Mouse (Mus musculus) CH12.LX (cell line): ENCODE data around the gene Ugt1a5. TPM values are rescaled to one million over a fixed set of nuclear protein-coding genes. Genes with fewer than 3 reads are reported as not detected.
"Not testable (repeated sequence)": the region's sequence is repeated elsewhere in the genome, so short reads cannot be mapped to it uniquely, and the experiment has no call there.

Experiments
- DNase-seq: peaks from one replicate; pipeline ENCODE4 v3.0.0-alpha.2; 2013; ENCODE audit errors: extremely low read depth
- H3K27ac ChIP-seq: 2 replicates; pipeline ENCODE4 v1.5.1; 2012; ENCODE audit warnings: low read depth, mild to moderate bottlenecking, control low read depth, moderate library complexity; ENCODE audit not compliant: insufficient read depth
- H3K27me3 ChIP-seq: replicated peaks from 2 replicates; pipeline ENCODE3; 2012; ENCODE audit warnings: inconsistent platforms
- H3K36me3 ChIP-seq, 2 experiments: replicated peaks in 1 of 2; 2 replicates each; pipeline versions ENCODE3 to v1.6.1; 2012; ENCODE audit warnings: inconsistent platforms in 1 of 2, low read length in 1 of 2, mild to moderate bottlenecking in 1 of 2, mixed read lengths in 1 of 2, moderate library complexity in 1 of 2; ENCODE audit not compliant: control insufficient read depth in 1 of 2, insufficient read depth in 1 of 2
- H3K4me1 ChIP-seq, 2 experiments: 2 replicates each; pipeline ENCODE4 v1.6.1; 2012; ENCODE audit warnings: inconsistent platforms in 1 of 2, moderate library complexity in 1 of 2; ENCODE audit not compliant: insufficient read depth in 2 of 2, control insufficient read depth in 1 of 2
- H3K4me2 ChIP-seq: 2 replicates; pipeline ENCODE4 v1.6.1; 2012; ENCODE audit warnings: low read depth, mild to moderate bottlenecking, control low read depth; ENCODE audit not compliant: poor library complexity, insufficient read depth, severe bottlenecking
- H3K4me3 ChIP-seq, 3 experiments: fragments of 150-350 bp in 1 of 3; sonication (generic) in 1 of 3; replicated peaks in 1 of 3; 2 replicates each; pipeline versions ENCODE3 to v1.5.1; 2011 to 2012; ENCODE audit warnings: low read depth in 2 of 3, low read length in 2 of 3, mild to moderate bottlenecking in 2 of 3, moderate library complexity in 2 of 3, control low read depth in 1 of 3, improper control_type of control experiment in 1 of 3, inconsistent platforms in 1 of 3, mixed read lengths in 1 of 3; ENCODE audit not compliant: poor library complexity in 1 of 3
- H3K79me2 ChIP-seq: replicated peaks from 2 replicates; pipeline ENCODE4 v1.6.1; 2012; ENCODE audit warnings: mild to moderate bottlenecking, moderate library complexity; ENCODE audit not compliant: control insufficient read depth, poor library complexity, insufficient read depth, severe bottlenecking; ENCODE audit errors: extremely low read depth
- H3K9ac ChIP-seq: 2 replicates; pipeline ENCODE4 v1.6.1; 2012; ENCODE audit warnings: low read depth, mild to moderate bottlenecking, control low read depth, moderate library complexity; ENCODE audit not compliant: insufficient read depth
- H3K9me3 ChIP-seq: replicated peaks from 2 replicates; pipeline ENCODE3; 2012; ENCODE audit warnings: low read length, inconsistent platforms, mixed read lengths
- CTCF ChIP-seq, 2 experiments: IDR thresholded peaks in 1 of 2; conservative IDR thresholded peaks in 1 of 2; 2 replicates each; pipeline ENCODE4 v1.5.1; 2011 to 2012; ENCODE audit warnings: low read depth in 2 of 2, low read length in 2 of 2, improper control_type of control experiment in 1 of 2, inconsistent platforms in 1 of 2, mild to moderate bottlenecking in 1 of 2, moderate library complexity in 1 of 2
- MAZ ChIP-seq: IDR thresholded peaks from 2 replicates; pipeline ENCODE4 v1.6.1; 2012; ENCODE audit warnings: low read depth, mild to moderate bottlenecking, inconsistent platforms, low read length, improper control_type of control experiment, moderate library complexity
- RAD21 ChIP-seq: IDR thresholded peaks from 2 replicates; pipeline ENCODE4 v1.6.1; 2011; ENCODE audit warnings: low read depth, mild to moderate bottlenecking, low read length, improper control_type of control experiment, moderate library complexity
- SMC3 ChIP-seq: IDR thresholded peaks from 2 replicates; pipeline ENCODE4 v1.6.1; 2011; ENCODE audit warnings: low read depth, low read length, improper control_type of control experiment
- dilution Hi-C: fragments of 300-500 bp; cut with MboI; formaldehyde crosslinking; loops from 2 replicates; pipeline ENCODE4 v1.14.3; 2020; ENCODE audit warnings: low sequenced_read_pairs; ENCODE audit not compliant: extremely low pct_unique_long_range_greater_than_20kb, extremely low pct_ligation_motif_present
- in situ Hi-C: fragments of 300-500 bp; cut with MboI; formaldehyde crosslinking; loops from 3 replicates; pipeline ENCODE4 v1.14.3; 2019; ENCODE audit warnings: low sequenced_read_pairs, low pct_ligation_motif_present, low pct_unique_long_range_greater_than_20kb, mixed read lengths
- polyA plus RNA-seq: library from polyadenylated mRNA; unstranded; fragments of >175 nt; gene quantifications from 2 replicates; pipeline ENCODE4 v1.2.1, GENCODE M21; 2012; ENCODE audit warnings: low read depth; ENCODE audit not compliant: insufficient read length
- total RNA-seq, 2 experiments: library from RNA; depleted of rRNA; stranded (reverse); fragments of 300-350 nt in 1 of 2; fragments of >200 nt in 1 of 2; gene quantifications; 2 replicates each; pipeline ENCODE4 v1.2.3; 2012 to 2014

Ugt1a5 gene
- total and polyA plus RNA-seq, 3 experiments: not detected

- H3K27me3 ChIP-seq, H3K4me3 ChIP-seq, dilution Hi-C loops, H3K79me2 ChIP-seq, H3K36me3 ChIP-seq, H3K27ac ChIP-seq, H3K4me2 ChIP-seq, H3K9ac ChIP-seq, H3K4me1 ChIP-seq, in situ Hi-C loops, H3K9me3 ChIP-seq: not testable (repeated sequence)
- TF ChIP-seq CTCF (conservative IDR thresholded peaks at IDR 0.05 in 1 of 2, IDR thresholded peaks at IDR 0.05 in 1 of 2; ENCODE audit: low read depth in 2 of 2, low read length in 2 of 2): peak; percentile 27 to 53; a peak in 3 of 4 replicates
- TF ChIP-seq RAD21: peak; percentile 31
- peak; percentile 34 for TF ChIP-seq SMC3
- DNase-seq: peak; percentile 33
These were observed 21.7 kb upstream of the Ugt1a5 start for GRCm38 (mm10) chr1:88143966-88144675.

- H3K27me3 ChIP-seq, H3K4me1 ChIP-seq, H3K9me3 ChIP-seq, H3K9ac ChIP-seq, H3K27ac ChIP-seq, H3K79me2 ChIP-seq, H3K36me3 ChIP-seq, H3K4me3 ChIP-seq, dilution Hi-C loops, in situ Hi-C loops, H3K4me2 ChIP-seq: not testable (repeated sequence)
- DNase-seq: peak; percentile 20
- TF ChIP-seq CTCF (conservative IDR thresholded peaks at IDR 0.05 in 1 of 2, IDR thresholded peaks at IDR 0.05 in 1 of 2; ENCODE audit: low read depth in 2 of 2, low read length in 2 of 2): peak in 1 of 2 experiments; percentile 44; a peak in 2 of 4 replicates
- TF ChIP-seq RAD21: peak; percentile 9
These were observed 20.5 kb upstream of the Ugt1a5 start for GRCm38 (mm10) chr1:88145278-88145677.

- H3K4me3 ChIP-seq, dilution Hi-C loops, H3K4me2 ChIP-seq, H3K4me1 ChIP-seq, H3K36me3 ChIP-seq, H3K9me3 ChIP-seq, H3K27me3 ChIP-seq, in situ Hi-C loops, H3K27ac ChIP-seq, H3K79me2 ChIP-seq, DNase-seq, H3K9ac ChIP-seq: not testable (repeated sequence)
- TF ChIP-seq CTCF (conservative IDR thresholded peaks at IDR 0.05 in 1 of 2, IDR thresholded peaks at IDR 0.05 in 1 of 2; ENCODE audit: low read depth in 2 of 2, low read length in 2 of 2) (peak in 1 of 2 experiments; percentile 46; a peak in 2 of 4 replicates), SMC3 (peak; percentile 30), RAD21 (peak; percentile 4)
These were observed 15.7 kb upstream of the Ugt1a5 start for GRCm38 (mm10) chr1:88150133-88150532.

DNA sequence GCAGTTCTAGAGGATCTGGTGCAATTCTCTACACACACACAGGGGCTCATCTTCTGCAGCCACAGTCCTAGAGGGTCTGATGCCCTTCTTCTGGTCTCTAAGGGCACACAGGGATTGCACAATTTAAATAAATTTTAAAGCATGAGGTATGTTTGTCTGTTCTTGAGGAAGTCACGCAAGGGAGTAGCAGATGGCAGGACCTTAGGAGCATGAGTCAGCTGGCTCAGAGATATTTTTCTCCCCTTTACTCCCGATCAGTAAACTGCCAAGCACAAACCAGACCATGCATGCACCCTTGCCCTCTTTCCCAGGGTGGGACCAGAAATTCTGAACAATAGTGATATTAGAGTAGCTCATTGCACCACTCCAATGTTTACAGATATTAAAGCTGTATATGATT lies 7.4 kb upstream of the Ugt1a5 start:
- in situ Hi-C loops (no loop called here), dilution Hi-C loops (no loop called here)
- H3K36me3 ChIP-seq: no peaks in the 10 kb centered on the region
- no peak overlapping the region for H3K27ac ChIP-seq
- no peak overlapping the region for H3K4me3 ChIP-seq
- H3K4me1 ChIP-seq: peaks cover 0 to 3% of the 10 kb centered on the region in 2 experiments; a peak in 1 of 4 replicates
- no peaks in the 10 kb centered on the region for H3K9me3 ChIP-seq
- TF ChIP-seq MAZ: no peak
- no peaks in the 10 kb centered on the region for H3K79me2 ChIP-seq
- H3K27me3 ChIP-seq: no peaks in the 10 kb centered on the region
- H3K4me2 ChIP-seq: no peak overlapping the region
- no peak for DNase-seq
- no peak overlapping the region for H3K9ac ChIP-seq

GRCm38 (mm10) chr1:88172190-88172589 lies 6.4 kb downstream of the Ugt1a5 start:
- H3K9ac ChIP-seq, H3K9me3 ChIP-seq, H3K4me1 ChIP-seq, H3K27me3 ChIP-seq, in situ Hi-C loops, H3K4me3 ChIP-seq, H3K36me3 ChIP-seq, H3K27ac ChIP-seq, dilution Hi-C loops, H3K4me2 ChIP-seq, DNase-seq, H3K79me2 ChIP-seq: not testable (repeated sequence)
